Mouse (Mus musculus): ENCODE results near the gene Atp9a. TPM values are rescaled to one million over a fixed set of nuclear protein-coding genes. Genes with fewer than 3 reads are reported as not detected.

Gene Atp9a
- polyA plus RNA-seq, 1 experiment from 2014 or later, result 61.1 TPM

DNA sequence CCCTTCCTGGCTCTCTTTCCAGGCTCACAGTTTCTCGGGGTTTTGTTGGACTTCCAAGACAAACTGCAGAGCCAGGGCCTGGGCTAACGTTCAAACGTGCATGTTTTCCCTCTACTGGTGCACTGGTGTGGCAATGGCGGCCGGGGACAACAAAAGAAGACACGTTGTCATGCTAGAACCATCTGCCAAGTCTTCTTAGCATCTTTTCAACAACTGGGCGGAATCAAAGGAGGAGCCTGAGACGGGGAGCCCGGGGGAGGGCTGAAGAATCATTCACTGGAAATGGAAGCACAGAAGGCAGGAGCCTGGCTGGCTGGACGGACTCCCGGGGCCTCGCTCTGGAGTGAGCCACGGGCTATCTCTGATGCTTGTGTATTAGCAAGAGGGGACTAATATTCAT lies 39.9 kb downstream of the Atp9a start:
- Histone ChIP-seq H3K4me2 (replicated peaks) (no peak overlapping the region), H3K4me1 (replicated peaks) (peaks cover 14% of the 10 kb centered on the region), H3K9me3 (peaks cover 5% of the 10 kb centered on the region; the same call in 1 of the 2 replicates), H3K4me3 (replicated peaks) (no peak overlapping the region), H3K27me3 (no peaks in the 10 kb centered on the region), H3K27ac (peak overlapping the region; percentile 70), H3K36me3 (peaks cover 68% of the 10 kb centered on the region), H3K9ac (replicated peaks) (no peak overlapping the region)
- ATAC-seq, result peak; percentile 53; the same call in 1 of the 2 replicates
- WGBS, result 30% methylated on average over 13 of the region's 13 CpGs

- H3K27ac ChIP-seq, result 0 out of 2 replicates have a peak overlapping the region, but pooled peaks have one; percentile 40
- no peak overlapping the region for H3K9ac ChIP-seq (replicated peaks)
- no peaks in the 10 kb centered on the region for H3K27me3 ChIP-seq
- no peak for ATAC-seq
- peaks cover 35% of the 10 kb centered on the region for H3K36me3 ChIP-seq
- no peak overlapping the region for H3K4me3 ChIP-seq (replicated peaks)
- 86% methylated on average over 7 of the region's 7 CpGs for WGBS
- H3K4me2 ChIP-seq (replicated peaks), result no peak overlapping the region
- peaks cover 14% of the 10 kb centered on the region for H3K4me1 ChIP-seq (replicated peaks)
- H3K9me3 ChIP-seq, result no peaks in the 10 kb centered on the region
Observed at GRCm38 (mm10) chr2:168695027-168695403, 47.2 kb downstream of the Atp9a start.

DNA sequence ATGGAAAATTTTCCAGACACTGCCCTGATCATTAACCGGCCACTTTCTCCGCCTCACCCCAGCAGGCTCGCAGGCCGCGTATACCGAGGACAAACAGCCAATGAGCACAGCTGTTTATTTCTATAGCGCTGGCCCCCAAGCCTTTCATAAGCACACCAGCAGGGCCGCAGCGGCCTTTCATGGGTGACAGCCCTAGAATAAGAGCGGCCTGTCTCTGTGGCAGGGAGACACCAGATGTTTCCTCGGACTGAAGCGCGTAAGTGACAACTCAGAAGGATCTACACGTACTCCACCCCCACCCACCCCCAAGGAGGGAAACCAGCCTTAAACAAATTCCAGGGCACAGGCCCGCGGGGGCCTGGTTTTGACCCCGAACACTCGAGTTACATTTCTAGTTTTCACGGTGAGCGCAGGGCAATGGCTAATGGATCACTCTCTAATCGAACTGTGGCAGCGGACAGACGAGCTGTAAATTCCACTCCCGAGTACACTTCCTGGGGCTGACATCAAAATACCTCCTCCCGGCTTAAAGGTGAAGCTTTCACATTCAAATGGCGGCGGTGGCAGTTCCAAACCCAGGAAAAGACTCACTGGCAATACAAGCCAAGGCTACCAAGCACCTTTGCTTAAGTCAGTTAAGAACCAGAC lies 47.7 kb downstream of the Atp9a start:
- no peak overlapping the region for H3K9ac ChIP-seq (replicated peaks)
- H3K27me3 ChIP-seq, result no peaks in the 10 kb centered on the region
- peak overlapping the region; percentile 40 for H3K27ac ChIP-seq
- 3% methylated on average over 27 of the region's 27 CpGs for WGBS
- peaks cover 31% of the 10 kb centered on the region for H3K36me3 ChIP-seq
- H3K4me1 ChIP-seq (replicated peaks), result peaks cover 14% of the 10 kb centered on the region
- ATAC-seq, result peak; percentile 77
- H3K9me3 ChIP-seq, result no peaks in the 10 kb centered on the region
- H3K4me2 ChIP-seq (replicated peaks), result peak overlapping the region; percentile 16; the same call in 1 of the 2 replicates
- H3K4me3 ChIP-seq (replicated peaks), result no peak overlapping the region

GRCm38 (mm10) chr2:168691774-168692173 lies 50.4 kb downstream of the Atp9a start:
- Histone ChIP-seq H3K9me3 (no peaks in the 10 kb centered on the region), H3K27ac (no peak overlapping the region), H3K36me3 (peaks cover 38% of the 10 kb centered on the region), H3K4me2 (replicated peaks) (no peak overlapping the region), H3K27me3 (no peaks in the 10 kb centered on the region), H3K9ac (replicated peaks) (no peak overlapping the region), H3K4me3 (replicated peaks) (no peak overlapping the region), H3K4me1 (replicated peaks) (peaks cover 14% of the 10 kb centered on the region)
- WGBS, result 52% methylated on average over 6 of the region's 6 CpGs
- ATAC-seq, result no peak; the same call in 1 of the 2 replicates

GRCm38 (mm10) chr2:168687326-168687725 lies 54.9 kb downstream of the Atp9a start:
- ATAC-seq, result no peak
- peaks cover 45% of the 10 kb centered on the region for H3K36me3 ChIP-seq
- H3K27ac ChIP-seq, result no peak overlapping the region
- H3K4me3 ChIP-seq (replicated peaks), result no peak overlapping the region
- no peaks in the 10 kb centered on the region for H3K9me3 ChIP-seq
- H3K9ac ChIP-seq (replicated peaks), result no peak overlapping the region
- H3K4me1 ChIP-seq (replicated peaks), result 0 out of 2 replicates have a peak, but pooled peaks cover 4% of the 10 kb centered on the region
- no peaks in the 10 kb centered on the region for H3K27me3 ChIP-seq
- H3K4me2 ChIP-seq (replicated peaks), result no peak overlapping the region
- WGBS, result 80% methylated on average over 12 of the region's 12 CpGs

DNA sequence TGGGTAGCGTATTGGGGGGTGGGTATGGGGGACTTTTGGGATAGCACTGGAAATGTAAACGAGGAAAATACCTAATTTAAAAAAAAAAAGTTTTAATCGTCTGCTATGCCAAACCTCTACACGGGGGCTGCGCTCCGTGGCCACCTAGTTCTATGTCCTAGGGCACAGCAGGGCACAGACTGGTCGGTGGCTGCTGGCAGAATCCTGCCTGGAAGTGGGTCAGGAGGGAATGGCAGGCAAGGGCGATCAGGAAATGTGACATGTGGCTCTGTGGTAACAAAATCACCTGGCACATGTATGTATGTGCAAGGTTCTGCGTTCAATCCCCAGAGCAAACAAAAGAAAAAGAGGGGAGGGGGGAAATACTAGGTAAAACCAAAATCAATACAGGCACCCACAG lies 56.3 kb downstream of the Atp9a start:
- Histone ChIP-seq H3K9me3 (no peaks in the 10 kb centered on the region), H3K36me3 (peaks cover 59% of the 10 kb centered on the region), H3K9ac (replicated peaks) (no peak overlapping the region), H3K4me1 (replicated peaks) (0 out of 2 replicates have a peak, but pooled peaks cover 4% of the 10 kb centered on the region), H3K4me2 (replicated peaks) (no peak overlapping the region), H3K27ac (no peak overlapping the region), H3K27me3 (no peaks in the 10 kb centered on the region), H3K4me3 (replicated peaks) (no peak overlapping the region)
- 95% methylated on average over 9 of the region's 9 CpGs for WGBS
- ATAC-seq, result no peak

DNA sequence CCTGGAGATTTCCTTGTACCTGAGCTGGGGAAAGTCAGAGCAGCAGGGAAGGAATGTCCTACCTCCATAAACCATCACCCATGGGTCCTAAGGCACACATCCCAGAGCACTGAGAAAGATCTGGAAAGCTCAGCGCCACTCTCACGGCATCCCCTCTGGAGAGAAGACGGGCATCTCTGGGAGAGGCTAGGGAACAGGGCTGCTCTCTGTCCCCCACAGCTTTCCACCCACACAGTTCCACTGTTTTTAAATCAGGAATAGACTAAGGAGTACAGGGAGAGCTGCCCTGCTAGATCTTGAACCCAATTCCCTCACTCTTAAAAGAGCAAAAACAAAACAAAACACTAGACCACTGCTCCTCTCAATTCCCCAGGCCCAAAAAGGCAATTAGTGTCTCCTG lies 57.5 kb downstream of the Atp9a start:
- no peak overlapping the region for H3K9ac ChIP-seq (replicated peaks)
- 75% methylated on average over 3 of the region's 3 CpGs for WGBS

GRCm38 (mm10) chr2:168683520-168684150 lies 58.6 kb downstream of the Atp9a start:
- WGBS, result 54% methylated on average over 15 of the region's 15 CpGs
- Histone ChIP-seq H3K4me3 (replicated peaks) (no peak overlapping the region), H3K4me2 (replicated peaks) (no peak overlapping the region), H3K4me1 (replicated peaks) (peaks cover 15% of the 10 kb centered on the region), H3K36me3 (peaks cover 62% of the 10 kb centered on the region), H3K27me3 (no peaks in the 10 kb centered on the region), H3K27ac (peak overlapping the region; percentile 26; the same call in 1 of the 2 replicates), H3K9ac (replicated peaks) (no peak overlapping the region), H3K9me3 (no peaks in the 10 kb centered on the region)
- no peak for ATAC-seq

More for the DNA sequence above, 57.5 kb downstream of the Atp9a start:
- Histone ChIP-seq H3K9me3 (no peaks in the 10 kb centered on the region), H3K4me1 (replicated peaks) (peaks cover 5% of the 10 kb centered on the region), H3K27ac (peak overlapping the region; percentile 10), H3K4me2 (replicated peaks) (no peak overlapping the region), H3K27me3 (no peaks in the 10 kb centered on the region), H3K4me3 (replicated peaks) (no peak overlapping the region), H3K36me3 (peaks cover 65% of the 10 kb centered on the region)
- no peak for ATAC-seq

DNA sequence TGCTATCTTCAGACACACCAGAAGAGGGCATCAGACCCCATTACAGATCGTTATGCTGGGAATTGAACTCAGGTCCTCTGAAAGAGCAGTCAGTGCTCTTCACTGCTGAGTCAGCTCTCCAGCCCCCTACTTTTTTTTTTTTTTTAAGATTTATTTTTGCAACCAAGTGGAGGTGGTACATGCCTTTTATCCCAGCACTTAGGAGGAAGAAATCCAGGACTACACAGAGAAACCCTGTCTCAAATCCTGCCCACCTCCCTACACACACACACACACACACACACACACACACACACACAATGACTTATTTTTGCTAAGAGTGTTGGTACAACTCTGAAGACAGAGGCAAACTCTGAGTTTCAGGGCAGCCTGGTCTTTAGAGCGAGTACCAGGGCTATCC lies 59.5 kb downstream of the Atp9a start:
- H3K9me3 ChIP-seq, result no peaks in the 10 kb centered on the region
- H3K4me3 ChIP-seq (replicated peaks), result no peak overlapping the region
- peaks cover 24% of the 10 kb centered on the region for H3K4me1 ChIP-seq (replicated peaks)
- WGBS, result 94% methylated on average over 2 of the region's 2 CpGs
- H3K9ac ChIP-seq (replicated peaks), result no peak overlapping the region
- peaks cover 61% of the 10 kb centered on the region for H3K36me3 ChIP-seq
- no peak overlapping the region for H3K4me2 ChIP-seq (replicated peaks)
- no peak overlapping the region for H3K27ac ChIP-seq
- no peaks in the 10 kb centered on the region for H3K27me3 ChIP-seq
- no peak for ATAC-seq

DNA sequence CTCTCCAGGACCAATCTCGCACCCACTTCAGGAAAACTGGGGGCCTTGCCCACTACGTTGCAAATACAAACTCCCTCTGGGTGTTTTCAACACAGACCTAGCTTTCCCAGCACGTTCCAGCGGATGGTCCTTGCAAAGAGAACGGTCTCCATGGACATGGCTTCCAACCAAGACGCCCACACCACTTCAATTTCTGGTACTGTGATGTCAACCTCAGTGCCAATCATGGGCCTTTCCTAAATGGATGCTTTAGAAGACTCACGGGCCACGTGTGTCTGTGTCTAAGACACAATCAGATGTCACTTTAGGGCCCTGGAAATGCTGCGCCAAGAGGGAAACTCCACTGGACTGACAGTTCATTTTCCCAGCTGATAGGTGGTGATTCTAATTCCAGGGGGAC lies 60.7 kb downstream of the Atp9a start:
- Histone ChIP-seq H3K4me3 (replicated peaks) (no peak overlapping the region), H3K27me3 (no peaks in the 10 kb centered on the region), H3K4me1 (replicated peaks) (peaks cover 31% of the 10 kb centered on the region), H3K9ac (replicated peaks) (no peak overlapping the region), H3K4me2 (replicated peaks) (no peak overlapping the region), H3K36me3 (peaks cover 49% of the 10 kb centered on the region), H3K9me3 (no peaks in the 10 kb centered on the region), H3K27ac (no peak overlapping the region)
- 93% methylated on average over 9 of the region's 9 CpGs for WGBS
- no peak for ATAC-seq

DNA sequence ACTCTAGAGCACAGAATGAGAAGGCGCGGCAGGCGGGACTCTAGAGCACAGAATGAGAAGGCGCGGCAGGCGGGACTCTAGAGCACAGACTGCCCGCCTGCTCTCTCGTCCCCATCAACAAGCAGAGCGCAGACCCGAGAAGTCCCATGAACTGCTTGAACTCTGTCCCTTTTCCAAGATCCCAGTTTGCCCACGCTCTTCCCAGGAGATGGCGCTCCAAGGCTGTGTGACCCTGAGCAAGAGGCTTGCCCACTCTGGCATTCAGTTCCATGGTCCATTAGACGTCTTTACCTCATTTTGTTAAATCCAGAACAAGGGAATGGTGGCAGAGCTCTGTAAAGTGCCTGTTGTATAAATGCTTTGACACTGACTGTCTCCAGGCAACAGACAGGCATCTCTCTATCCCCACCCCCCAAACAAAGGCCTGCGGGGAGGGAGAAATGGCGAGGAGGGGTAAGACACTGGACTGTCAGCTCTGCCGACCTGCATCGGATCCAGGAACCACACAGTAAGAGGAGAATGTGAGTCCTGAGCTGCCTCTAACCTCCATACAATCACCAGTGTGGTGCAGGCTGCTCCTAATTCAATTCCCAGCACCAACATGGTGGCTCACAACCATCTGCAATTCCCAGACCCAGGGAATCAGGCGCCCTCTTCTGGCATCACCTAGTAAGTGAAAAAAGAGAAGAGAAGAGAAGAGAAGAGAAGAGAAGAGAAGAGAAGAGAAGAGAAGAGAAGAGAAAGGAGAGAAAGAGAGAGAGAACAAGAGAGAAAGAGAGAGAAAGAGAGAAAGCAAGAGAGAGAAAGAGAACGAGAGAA lies 62.6 kb downstream of the Atp9a start:
- Histone ChIP-seq H3K4me3 (replicated peaks) (no peak overlapping the region), H3K4me2 (replicated peaks) (peak overlapping the region; percentile 14; the same call in 1 of the 2 replicates), H3K27me3 (no peaks in the 10 kb centered on the region), H3K4me1 (replicated peaks) (peaks cover 30% of the 10 kb centered on the region), H3K9me3 (no peaks in the 10 kb centered on the region), H3K27ac (peak overlapping the region; percentile 81), H3K36me3 (peaks cover 59% of the 10 kb centered on the region), H3K9ac (replicated peaks) (no peak overlapping the region)
- 41% methylated on average over 19 of the region's 19 CpGs for WGBS
- ATAC-seq, result peak; percentile 46
